Mouse (Mus musculus): Measurements from ENCODE around the gene Olfr493. TPM values are rescaled to one million over a fixed set of nuclear protein-coding genes. Genes with fewer than 3 reads are reported as not detected.

The Olfr493 gene
- total RNA-seq (2021): not detected
- long read RNA-seq, experiment 1: 0 reads
- long read RNA-seq, experiment 2: 0 reads

DNA sequence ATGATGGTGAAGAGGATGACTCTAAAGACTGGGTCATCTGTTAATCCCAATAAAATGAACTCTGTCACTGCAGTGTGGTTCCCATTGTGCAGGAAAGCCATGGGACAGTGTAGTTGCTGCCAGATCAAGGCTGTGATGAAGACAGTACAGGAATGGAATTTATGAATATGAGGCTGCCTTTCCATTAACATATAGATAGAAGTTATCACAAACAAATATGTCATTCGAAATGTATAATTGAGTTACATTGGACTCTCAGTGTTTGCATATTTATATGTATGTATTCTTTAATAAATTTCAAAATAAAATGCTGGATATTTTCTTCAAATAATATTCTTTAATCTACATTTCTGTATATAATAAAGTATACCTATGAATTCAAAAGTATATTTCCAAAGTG, at the start of gene Olfr493:
Olfr493 (minus strand) TSS at position 101 of the 400 bp plus-strand sequence.
- DNase-seq (ENCODE audit: low spot score in 2 of 2): no peak

DNA sequence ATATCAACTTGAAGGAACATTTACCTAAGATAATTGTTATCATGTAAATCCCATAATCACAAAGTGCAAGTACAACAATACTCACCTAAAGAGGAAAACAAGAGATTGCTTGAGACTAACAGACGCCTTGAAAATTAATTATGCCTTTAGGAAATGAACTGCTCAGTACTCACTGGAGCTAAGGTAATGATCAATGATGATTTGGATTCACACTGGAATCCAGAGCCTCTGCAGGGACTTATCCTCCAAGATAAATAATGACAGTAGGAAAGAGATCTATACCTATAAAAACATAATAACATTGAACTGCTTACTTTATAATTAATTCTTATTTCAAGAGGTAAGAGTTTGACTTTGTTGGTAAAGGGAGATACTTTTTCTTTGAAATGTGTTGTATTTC, 46.1 kb upstream of the Olfr493 start, which contains the start of gene Olfr495:
Olfr495 (plus strand) TSS at position 301 of the 400 bp plus-strand sequence.
- no peak for DNase-seq (ENCODE audit: low spot score in 2 of 2)

DNA sequence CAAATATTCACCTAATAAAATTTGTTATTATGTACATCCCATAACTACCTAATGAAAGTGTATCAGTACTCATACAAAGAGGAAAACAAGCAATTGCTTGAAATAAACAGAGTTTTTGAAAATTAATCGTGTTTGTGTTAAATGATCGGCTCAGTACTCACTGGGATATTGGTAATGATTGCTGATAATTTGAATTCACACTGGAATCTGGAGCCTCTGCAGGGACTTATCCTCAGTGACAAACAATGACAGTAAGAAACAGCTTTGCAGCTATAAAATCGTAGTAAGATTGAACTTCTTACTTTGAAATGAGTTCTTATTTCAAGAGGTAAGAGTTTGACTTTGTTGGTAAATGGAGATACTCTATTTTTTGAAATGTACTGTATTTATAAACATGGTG, 18.3 kb upstream of the Olfr493 start, which contains the start of gene Olfr494:
Olfr494 (plus strand) TSS at position 301 of the 400 bp plus-strand sequence.
- no peak for DNase-seq (ENCODE audit: low spot score in 2 of 2)

DNA sequence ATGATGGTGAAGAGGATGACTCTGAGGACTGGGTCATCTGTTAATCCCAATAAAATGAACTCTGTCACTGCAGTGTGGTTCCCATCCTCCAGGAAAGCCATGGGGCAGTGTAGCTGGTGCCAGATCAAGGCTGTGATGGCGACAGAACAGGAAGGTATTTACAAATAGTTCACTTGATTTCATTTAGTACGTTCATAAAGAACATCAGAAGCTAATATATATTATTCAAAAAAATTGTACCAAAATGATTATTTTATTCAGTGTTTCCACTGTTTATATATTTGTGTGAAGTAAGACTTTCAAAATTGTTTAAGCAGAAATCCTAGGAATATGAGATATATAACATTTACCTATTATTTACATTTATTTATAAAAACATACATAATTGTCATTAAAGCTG, 23.2 kb downstream of the Olfr493 start, which contains the start of gene Olfr492:
Olfr492 (minus strand) TSS at position 101 of the 400 bp plus-strand sequence.
- DNase-seq (ENCODE audit: low spot score in 2 of 2): no peak

DNA sequence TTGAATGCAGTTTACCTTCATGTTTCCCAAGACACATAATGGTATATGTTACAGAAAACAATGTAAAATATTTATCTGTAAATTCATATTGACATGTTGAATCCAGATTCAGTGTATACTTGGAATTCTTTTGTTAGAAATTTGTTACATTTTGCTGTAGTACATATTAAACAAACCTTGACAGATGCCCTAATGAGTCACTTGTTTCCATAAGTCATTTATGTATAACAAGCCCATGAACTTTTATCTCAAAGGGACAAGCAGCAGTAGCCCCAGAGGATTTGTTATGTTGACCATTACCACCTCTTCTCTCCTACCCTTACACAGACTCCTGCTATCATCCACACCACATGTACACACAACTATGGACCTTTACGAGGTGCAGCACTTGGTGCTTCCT, 33.6 kb downstream of the Olfr493 start, which contains the start of gene Olfr491:
Olfr491 (plus strand) TSS at position 301 of the 400 bp plus-strand sequence.
- DNase-seq (ENCODE audit: low spot score in 2 of 2): no peak

Other genes starting within 250 kb of the Olfr493 start
- 1 to 10 TPM; 2.4 to 2.6 TPM for gene Olfr482, start 249.4 kb downstream of the Olfr493 start, total RNA-seq (2021)
- not detected for gene Olfr483, start 246.1 kb downstream of the Olfr493 start, total RNA-seq (2021)
- gene Olfr484, start 219.5 kb downstream of the Olfr493 start, total RNA-seq (2021): not detected
- not detected for gene Olfr485, start 187.1 kb downstream of the Olfr493 start, total RNA-seq (2021)
- gene Olfr486, start 174.2 kb downstream of the Olfr493 start, total RNA-seq (2021): not detected
- gene Olfr487, start 132.3 kb downstream of the Olfr493 start, total RNA-seq (2021): not detected
- not detected for gene Olfr488, start 88.6 kb downstream of the Olfr493 start, total RNA-seq (2021)
- gene Olfr490, start 58.0 kb downstream of the Olfr493 start, total RNA-seq (2021): not detected
- not detected for gene Olfr491, start 33.5 kb downstream of the Olfr493 start, total RNA-seq (2021)
- not detected for gene Olfr492, start 23.3 kb downstream of the Olfr493 start, total RNA-seq (2021)
- not detected for gene Olfr494, start 18.4 kb upstream of the Olfr493 start, total RNA-seq (2021)
- gene Olfr495, start 46.2 kb upstream of the Olfr493 start, total RNA-seq (2021): not detected
- not detected for gene Olfr497, start 73.4 kb upstream of the Olfr493 start, total RNA-seq (2021)
- not detected for gene Olfr498, start 118.3 kb upstream of the Olfr493 start, total RNA-seq (2021)
- gene Olfr502, start 178.1 kb upstream of the Olfr493 start, total RNA-seq (2021): not detected
- not detected for gene Olfr503, start 197.5 kb upstream of the Olfr493 start, total RNA-seq (2021)
- gene Olfr504, start 218.8 kb upstream of the Olfr493 start, total RNA-seq (2021): not detected